Mouse (Mus musculus) hindbrain, embryonic 12.5 days (tissue): ENCODE data around the gene Arhgap42. TPM values are rescaled to one million over a fixed set of nuclear protein-coding genes. Genes with fewer than 3 reads are reported as not detected.
A peak's percentile ranks its signal among the peaks of the same experiment; 100 is the strongest.

Source experiments
- ATAC-seq: fragments of 200-750 bp; cut with Nextera tagmentation; 2 replicates; pipeline ENCODE4 v1.8.0; 2017; ENCODE audit warnings: moderate TSS enrichment; ENCODE audit not compliant: low FRiP score
- H3K27ac ChIP-seq: fragments of 300-500 bp; sonication (generic); 2 replicates; pipeline ENCODE4 v1.5.1; 2016; ENCODE audit warnings: mild to moderate bottlenecking
- H3K27me3 ChIP-seq: fragments of 300-500 bp; sonication (generic); 2 replicates; pipeline ENCODE4 v1.6.1; 2016; ENCODE audit warnings: mild to moderate bottlenecking
- H3K36me3 ChIP-seq: fragments of 300-500 bp; sonication (generic); 2 replicates; pipeline ENCODE4 v1.6.1; 2016; ENCODE audit warnings: mild to moderate bottlenecking
- H3K4me1 ChIP-seq: fragments of 300-500 bp; sonication (generic); 2 replicates; pipeline ENCODE4 v1.6.1; 2016
- H3K4me2 ChIP-seq: fragments of 300-500 bp; sonication (generic); replicated peaks from 2 replicates; pipeline ENCODE4 v1.6.1; 2016; ENCODE audit warnings: mild to moderate bottlenecking
- H3K4me3 ChIP-seq: fragments of 300-500 bp; sonication (generic); 2 replicates; pipeline ENCODE4 v1.5.1; 2016; ENCODE audit warnings: mild to moderate bottlenecking
- H3K9ac ChIP-seq: fragments of 300-500 bp; sonication (generic); 2 replicates; pipeline ENCODE4 v1.6.1; 2016; ENCODE audit warnings: mild to moderate bottlenecking, moderate library complexity
- H3K9me3 ChIP-seq: fragments of 300-500 bp; sonication (generic); replicated peaks from 2 replicates; pipeline ENCODE4 v1.6.1; 2016; ENCODE audit warnings: mild to moderate bottlenecking
- whole genome bisulfite sequencing: fragments of 180-500 bp; shearing (Covaris S2); methylation state at CpG from one replicate; pipeline ENCODE4 v1.1.7; 2016; 5-methylcytosine and 5-hydroxymethylcytosine counted together
- polyA plus RNA-seq: library from polyadenylated mRNA; unstranded; fragments of >200 nt; fragmentation: Nextera tagmentation; extraction: Ambion mirVana; gene quantifications from 2 replicates; pipeline ENCODE4 v1.2.1, GENCODE M21; 2016

Arhgap42 gene
- polyA plus RNA-seq, 1 experiment from 2014 or later = 28.3 TPM

GRCm38 (mm10) chr9:9237511-9237910 is 1.4 kb downstream of the Arhgap42 start:
- no peak overlapping the region for H3K9ac ChIP-seq
- 60% methylated on average over 5 of the region's 5 CpGs for WGBS
- peak overlapping the region; percentile 72 for H3K4me2 ChIP-seq
- no peaks in the 10 kb centered on the region for H3K36me3 ChIP-seq
- H3K27ac ChIP-seq = no peak overlapping the region
- no peaks in the 10 kb centered on the region for H3K9me3 ChIP-seq
- H3K4me1 ChIP-seq = peaks cover 12% of the 10 kb centered on the region; the same call in 1 of the 2 replicates
- peak overlapping the region; percentile 79; the same call in 1 of the 2 replicates for H3K4me3 ChIP-seq
- ATAC-seq = no peak
- H3K27me3 ChIP-seq = 0 out of 2 replicates have a peak, but pooled peaks cover 3% of the 10 kb centered on the region

DNA sequence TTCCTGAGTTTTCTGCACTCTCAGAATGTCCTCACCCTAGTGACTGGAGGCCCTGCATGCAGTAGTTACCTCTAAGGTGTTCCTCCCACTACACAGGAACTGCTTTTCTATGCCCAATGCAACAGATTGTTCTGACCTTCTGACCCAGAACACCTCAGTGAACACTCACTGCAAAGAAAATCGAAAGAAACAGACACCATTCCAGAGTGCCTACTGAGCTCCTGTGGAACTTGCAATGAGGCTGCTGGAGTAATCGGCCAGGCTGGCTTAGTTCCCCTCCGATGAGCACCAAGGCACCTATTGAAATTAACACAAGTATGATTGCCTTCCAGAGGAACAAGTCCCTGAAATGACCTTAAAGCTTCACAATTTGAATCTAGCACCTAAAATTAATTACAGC is 9.2 kb downstream of the Arhgap42 start:
- H3K9ac ChIP-seq = no peak overlapping the region
- no peak overlapping the region for H3K4me3 ChIP-seq
- H3K4me1 ChIP-seq = no peaks in the 10 kb centered on the region
- no peak overlapping the region for H3K4me2 ChIP-seq
- WGBS = 62% methylated on average over 3 of the region's 3 CpGs
- ATAC-seq = no peak
- no peaks in the 10 kb centered on the region for H3K36me3 ChIP-seq
- H3K27me3 ChIP-seq = no peaks in the 10 kb centered on the region
- no peak overlapping the region for H3K27ac ChIP-seq
- no peaks in the 10 kb centered on the region for H3K9me3 ChIP-seq

- no peak overlapping the region for H3K27ac ChIP-seq
- no peak overlapping the region for H3K4me2 ChIP-seq
- H3K36me3 ChIP-seq = no peaks in the 10 kb centered on the region
- 85% methylated on average over 1 of the region's 1 CpGs for WGBS
- no peaks in the 10 kb centered on the region for H3K27me3 ChIP-seq
- no peaks in the 10 kb centered on the region for H3K9me3 ChIP-seq
- no peak for ATAC-seq
- no peak overlapping the region for H3K4me3 ChIP-seq
- no peak overlapping the region for H3K9ac ChIP-seq
- H3K4me1 ChIP-seq = 0 out of 2 replicates have a peak, but pooled peaks cover 3% of the 10 kb centered on the region
Measured at GRCm38 (mm10) chr9:9224837-9225236, 14.1 kb downstream of the Arhgap42 start.

GRCm38 (mm10) chr9:9223384-9223783 is 15.5 kb downstream of the Arhgap42 start:
- Histone ChIP-seq H3K4me1 (0 out of 2 replicates have a peak, but pooled peaks cover 3% of the 10 kb centered on the region), H3K36me3 (no peaks in the 10 kb centered on the region), H3K4me2 (no peak overlapping the region), H3K9ac (no peak overlapping the region), H3K27me3 (no peaks in the 10 kb centered on the region), H3K9me3 (no peaks in the 10 kb centered on the region), H3K27ac (no peak overlapping the region), H3K4me3 (no peak overlapping the region)
- no peak for ATAC-seq
- 70% methylated on average over 3 of the region's 3 CpGs for WGBS

- WGBS = 88% methylated on average over 3 of the region's 3 CpGs
- Histone ChIP-seq H3K9ac (no peak overlapping the region), H3K27me3 (no peaks in the 10 kb centered on the region), H3K36me3 (no peaks in the 10 kb centered on the region), H3K4me1 (0 out of 2 replicates have a peak, but pooled peaks cover 3% of the 10 kb centered on the region), H3K4me2 (no peak overlapping the region), H3K4me3 (no peak overlapping the region), H3K27ac (no peak overlapping the region), H3K9me3 (no peaks in the 10 kb centered on the region)
- ATAC-seq = no peak
Measured at GRCm38 (mm10) chr9:9221950-9222486, 16.9 kb downstream of the Arhgap42 start.

DNA sequence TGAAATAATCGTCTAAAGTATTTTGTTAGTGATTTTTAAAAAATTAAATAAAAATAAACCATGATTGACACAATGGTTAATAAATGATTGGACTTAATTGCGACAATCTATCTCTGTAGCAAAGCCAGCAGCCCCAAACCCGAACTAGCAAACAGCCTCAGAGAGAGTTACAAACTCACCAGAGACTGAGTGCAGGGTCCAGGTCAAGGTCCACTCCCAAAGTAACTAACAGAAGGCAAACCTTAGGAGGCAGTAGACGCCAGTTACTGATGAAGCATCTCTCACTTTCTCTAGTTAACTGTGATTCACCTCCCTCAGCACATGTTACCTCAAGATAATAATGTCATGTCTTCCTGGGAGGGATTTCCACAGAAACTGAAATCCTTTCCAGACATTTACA is 17.7 kb downstream of the Arhgap42 start:
- Histone ChIP-seq H3K4me1 (0 out of 2 replicates have a peak, but pooled peaks cover 3% of the 10 kb centered on the region), H3K36me3 (no peaks in the 10 kb centered on the region), H3K9me3 (no peaks in the 10 kb centered on the region), H3K9ac (no peak overlapping the region), H3K27me3 (no peaks in the 10 kb centered on the region), H3K4me3 (no peak overlapping the region), H3K4me2 (no peak overlapping the region), H3K27ac (no peak overlapping the region)
- ATAC-seq = no peak
- WGBS = 82% methylated on average over 4 of the region's 4 CpGs

DNA sequence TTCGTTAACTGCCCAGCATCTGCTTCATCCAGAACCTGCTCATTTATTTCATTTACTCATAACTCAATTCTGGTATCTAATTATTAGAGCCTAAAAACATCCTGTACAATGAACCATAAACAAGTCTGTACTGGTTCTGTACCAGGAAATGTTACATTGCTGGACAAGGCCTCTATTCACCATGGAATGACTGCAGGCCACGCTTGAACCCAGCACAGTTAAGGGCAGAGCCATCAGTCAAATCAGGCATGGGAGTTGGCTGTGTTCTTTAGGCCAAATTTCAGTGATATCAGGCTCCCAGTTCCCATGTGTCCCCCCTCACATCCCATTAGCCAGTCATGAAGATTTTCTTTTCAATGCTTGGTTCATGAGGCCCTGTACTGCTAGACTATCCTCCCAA is 20.6 kb downstream of the Arhgap42 start:
- Histone ChIP-seq H3K4me1 (0 out of 2 replicates have a peak, but pooled peaks cover under 1% of the 10 kb centered on the region), H3K9me3 (no peaks in the 10 kb centered on the region), H3K36me3 (no peaks in the 10 kb centered on the region), H3K4me2 (no peak overlapping the region), H3K9ac (no peak overlapping the region), H3K27ac (no peak overlapping the region), H3K4me3 (no peak overlapping the region), H3K27me3 (no peaks in the 10 kb centered on the region)
- no peak for ATAC-seq
- 89% methylated on average over 2 of the region's 2 CpGs for WGBS

DNA sequence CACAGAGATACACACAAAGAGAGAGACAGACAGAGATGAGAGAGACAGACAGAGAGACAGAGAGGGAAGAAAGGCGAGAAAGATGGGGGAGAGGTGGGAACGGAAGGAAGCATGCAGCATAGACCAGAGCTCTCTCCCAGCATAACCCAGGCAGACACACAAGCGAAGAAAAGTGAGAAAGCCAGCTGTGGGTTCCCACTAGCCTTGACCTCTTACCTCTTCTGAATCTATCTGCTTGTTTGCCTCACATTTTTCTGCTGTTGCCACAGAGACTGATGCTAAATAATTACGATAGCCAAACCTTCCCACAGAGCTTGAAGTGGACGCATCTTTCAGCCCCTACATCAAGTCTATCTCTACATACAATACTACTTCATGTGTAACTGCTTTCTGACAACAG is 24.1 kb downstream of the Arhgap42 start:
- Histone ChIP-seq H3K9ac (no peak overlapping the region), H3K4me1 (no peaks in the 10 kb centered on the region), H3K9me3 (no peaks in the 10 kb centered on the region), H3K4me3 (no peak overlapping the region), H3K27me3 (no peaks in the 10 kb centered on the region), H3K27ac (no peak overlapping the region), H3K4me2 (no peak overlapping the region), H3K36me3 (no peaks in the 10 kb centered on the region)
- ATAC-seq = no peak
- 57% methylated on average over 5 of the region's 5 CpGs for WGBS

DNA sequence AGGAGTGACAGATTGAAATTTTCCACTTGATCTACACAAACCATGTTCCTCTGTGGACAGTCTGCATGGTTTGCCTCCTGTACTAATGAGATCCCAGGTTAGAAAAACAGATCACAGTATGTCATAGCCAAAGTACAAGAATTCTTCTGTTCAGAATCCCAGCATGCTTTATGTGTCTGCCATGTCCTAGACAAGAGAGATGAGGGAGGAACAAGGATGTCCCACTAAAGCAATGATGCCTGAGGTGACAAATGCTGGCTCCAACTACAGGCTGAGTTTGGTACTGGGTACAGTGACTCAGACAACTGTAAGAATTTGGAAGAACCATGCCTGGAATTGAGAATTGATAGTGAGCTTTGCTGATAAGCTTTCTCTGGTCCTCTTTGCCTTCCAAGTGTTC is 24.6 kb downstream of the Arhgap42 start:
- Histone ChIP-seq H3K9me3 (no peaks in the 10 kb centered on the region), H3K9ac (no peak overlapping the region), H3K4me3 (no peak overlapping the region), H3K27ac (no peak overlapping the region), H3K36me3 (no peaks in the 10 kb centered on the region), H3K27me3 (no peaks in the 10 kb centered on the region), H3K4me1 (no peaks in the 10 kb centered on the region), H3K4me2 (no peak overlapping the region)
- ATAC-seq = no peak

- no peak overlapping the region for H3K27ac ChIP-seq
- no peak overlapping the region for H3K9ac ChIP-seq
- H3K36me3 ChIP-seq = no peaks in the 10 kb centered on the region
- no peak overlapping the region for H3K4me2 ChIP-seq
- 79% methylated on average over 3 of the region's 3 CpGs for WGBS
- H3K27me3 ChIP-seq = no peaks in the 10 kb centered on the region
- H3K4me1 ChIP-seq = no peaks in the 10 kb centered on the region
- H3K9me3 ChIP-seq = no peaks in the 10 kb centered on the region
- no peak for ATAC-seq
- no peak overlapping the region for H3K4me3 ChIP-seq
Measured at GRCm38 (mm10) chr9:9211411-9212087, 27.4 kb downstream of the Arhgap42 start.

GRCm38 (mm10) chr9:9210464-9210863 is 28.4 kb downstream of the Arhgap42 start:
- ATAC-seq = no peak
- 89% methylated on average over 2 of the region's 2 CpGs for WGBS

DNA sequence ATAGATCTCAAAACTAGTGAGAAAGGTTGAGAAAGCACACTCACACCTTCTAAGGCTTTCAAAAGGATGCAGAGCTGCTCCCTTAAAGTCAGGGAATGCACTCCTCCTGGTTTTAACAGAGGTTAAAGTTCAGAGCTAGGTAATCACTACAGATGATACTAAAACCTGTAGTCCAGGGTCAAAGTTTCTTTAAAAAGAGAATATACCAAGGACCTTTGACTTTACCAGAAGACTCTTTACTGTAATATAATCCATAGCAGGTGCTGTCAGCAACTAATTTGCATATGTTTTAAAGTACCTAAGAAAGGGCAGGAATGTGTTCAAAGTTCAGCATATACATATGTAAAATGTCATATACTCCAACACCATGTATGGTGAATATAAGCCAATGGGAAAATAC is 30.7 kb downstream of the Arhgap42 start:
- Histone ChIP-seq H3K27ac (no peak overlapping the region), H3K36me3 (no peaks in the 10 kb centered on the region), H3K9me3 (no peaks in the 10 kb centered on the region), H3K9ac (no peak overlapping the region), H3K4me3 (no peak overlapping the region), H3K4me2 (no peak overlapping the region), H3K27me3 (no peaks in the 10 kb centered on the region), H3K4me1 (no peaks in the 10 kb centered on the region)
- no peak for ATAC-seq

More at GRCm38 (mm10) chr9:9210464-9210863, 28.4 kb downstream of the Arhgap42 start:
- Histone ChIP-seq H3K9me3 (no peaks in the 10 kb centered on the region), H3K27ac (no peak overlapping the region), H3K27me3 (no peaks in the 10 kb centered on the region), H3K36me3 (no peaks in the 10 kb centered on the region), H3K4me2 (no peak overlapping the region), H3K9ac (no peak overlapping the region), H3K4me3 (no peak overlapping the region), H3K4me1 (no peaks in the 10 kb centered on the region)

- WGBS = 67% methylated on average over 4 of the region's 4 CpGs
- Histone ChIP-seq H3K36me3 (no peaks in the 10 kb centered on the region), H3K4me2 (no peak overlapping the region), H3K27ac (no peak overlapping the region), H3K27me3 (no peaks in the 10 kb centered on the region), H3K4me3 (no peak overlapping the region), H3K4me1 (no peaks in the 10 kb centered on the region), H3K9ac (no peak overlapping the region), H3K9me3 (no peaks in the 10 kb centered on the region)
- ATAC-seq = no peak
Measured at GRCm38 (mm10) chr9:9207251-9207650, 31.6 kb downstream of the Arhgap42 start.
